Mouse (Mus musculus) embryonic facial prominence, embryonic 12.5 days (tissue): ENCODE measurements around the gene Pbdc1. TPM values are rescaled to one million over a fixed set of nuclear protein-coding genes. Genes with fewer than 3 reads are reported as not detected.
"Not testable (repeated sequence)": the region's sequence is repeated elsewhere in the genome, so short reads cannot be mapped to it uniquely, and the experiment has no call there.

Experiments used
- ATAC-seq: fragments of 200-750 bp; cut with Nextera tagmentation; 2 replicates; pipeline ENCODE4 v1.8.0; 2017; ENCODE audit not compliant: insufficient number of reproducible peaks, insufficient read depth, low FRiP score, low TSS enrichment
- H3K27ac ChIP-seq: fragments of 300-500 bp; sonication (generic); 2 replicates; pipeline ENCODE4 v1.5.1; 2016; ENCODE audit warnings: mild to moderate bottlenecking
- H3K27me3 ChIP-seq: fragments of 300-500 bp; sonication (generic); 2 replicates; pipeline ENCODE4 v1.6.1; 2016; ENCODE audit warnings: mild to moderate bottlenecking, moderate library complexity
- H3K36me3 ChIP-seq: fragments of 300-500 bp; sonication (generic); 2 replicates; pipeline ENCODE4 v1.6.1; 2016; ENCODE audit warnings: mild to moderate bottlenecking
- H3K4me1 ChIP-seq: fragments of 300-500 bp; sonication (generic); 2 replicates; pipeline ENCODE4 v1.6.1; 2016
- H3K4me2 ChIP-seq: fragments of 300-500 bp; sonication (generic); replicated peaks from 2 replicates; pipeline ENCODE4 v1.6.1; 2016; ENCODE audit warnings: mild to moderate bottlenecking, moderate library complexity
- H3K4me3 ChIP-seq: fragments of 300-500 bp; sonication (generic); 2 replicates; pipeline ENCODE4 v1.5.1; 2016; ENCODE audit warnings: mild to moderate bottlenecking
- H3K9ac ChIP-seq: fragments of 300-500 bp; sonication (generic); 2 replicates; pipeline ENCODE4 v1.6.1; 2016; ENCODE audit warnings: mild to moderate bottlenecking, moderate library complexity
- H3K9me3 ChIP-seq: fragments of 300-500 bp; sonication (generic); 2 replicates; pipeline ENCODE4 v1.6.1; 2016; ENCODE audit warnings: mild to moderate bottlenecking, moderate library complexity
- WGBS: fragments of 180-500 bp; shearing (Covaris S2); methylation state at CpG from one replicate; pipeline ENCODE4 v1.1.7; 2016; 5-methylcytosine and 5-hydroxymethylcytosine counted together
- polyA plus RNA-seq: library from polyadenylated mRNA; unstranded; fragments of >200 nt; fragmentation: Nextera tagmentation; extraction: Ambion mirVana; gene quantifications from 2 replicates; pipeline ENCODE4 v1.2.1, GENCODE M21; 2016

Pbdc1 gene
- polyA plus RNA-seq, 1 experiment from 2014 or later: 70.3 TPM

- Histone ChIP-seq H3K27ac (no peak overlapping the region), H3K36me3 (no peaks in the 10 kb centered on the region), H3K4me1 (no peaks in the 10 kb centered on the region), H3K4me3 (peak overlapping the region; percentile 50), H3K27me3 (peaks cover 24% of the 10 kb centered on the region), H3K9me3 (no peaks in the 10 kb centered on the region), H3K9ac (peak overlapping the region; percentile 45), H3K4me2 (peak overlapping the region; percentile 56)
- ATAC-seq: peak; percentile 77
- 17% methylated on average over 35 of the region's 38 CpGs for WGBS
Observed at GRCm38 (mm10) chrX:105121227-105121865, 41.8 kb downstream of the Pbdc1 start.

GRCm38 (mm10) chrX:105124903-105125302 is 45.3 kb downstream of the Pbdc1 start:
- Histone ChIP-seq H3K27ac (no peak overlapping the region), H3K9ac (no peak overlapping the region), H3K9me3 (no peaks in the 10 kb centered on the region), H3K36me3 (no peaks in the 10 kb centered on the region), H3K27me3 (peaks cover 22% of the 10 kb centered on the region), H3K4me2 (no peak overlapping the region), H3K4me1 (no peaks in the 10 kb centered on the region), H3K4me3 (no peak overlapping the region)
- WGBS: 19% methylated on average over 2 of the region's 3 CpGs
- ATAC-seq: no peak

DNA sequence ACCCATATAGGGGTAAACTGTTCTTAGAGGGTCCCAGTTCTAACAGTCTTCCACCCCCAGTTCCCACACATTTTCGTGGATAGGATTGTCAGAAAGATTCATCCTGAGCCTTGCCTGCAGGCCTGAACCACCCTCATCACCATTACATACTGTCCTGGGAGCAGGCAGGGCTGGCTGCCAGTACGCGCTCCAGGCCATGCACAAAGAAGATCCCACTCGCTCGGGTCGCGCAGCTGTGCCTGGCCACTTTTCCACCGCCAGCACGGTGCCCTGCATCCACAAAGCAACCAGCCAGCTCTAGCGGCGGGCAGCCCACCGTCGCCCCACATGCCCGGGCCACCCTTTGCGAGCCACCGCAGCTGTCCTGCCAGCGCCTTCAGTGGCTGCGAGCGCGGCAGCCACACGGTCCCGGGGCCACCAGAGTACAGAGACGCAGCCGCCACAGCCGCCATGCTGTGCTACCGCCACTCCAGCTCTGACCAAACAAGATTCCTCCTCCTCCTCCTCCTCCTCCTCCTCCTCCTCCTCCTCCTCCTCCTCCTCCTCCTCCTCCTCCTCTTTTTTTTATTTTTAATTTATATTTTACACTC is 72.4 kb downstream of the Pbdc1 start:
- ATAC-seq: no peak
- Histone ChIP-seq H3K4me2 (peak overlapping the region; percentile 24; the same call in 1 of the 2 replicates), H3K4me3 (0 out of 2 replicates have a peak overlapping the region, but pooled peaks have one; percentile 15), H3K9me3 (no peaks in the 10 kb centered on the region), H3K4me1 (no peaks in the 10 kb centered on the region), H3K36me3 (no peaks in the 10 kb centered on the region), H3K9ac (no peak overlapping the region), H3K27ac (no peak overlapping the region), H3K27me3 (0 out of 2 replicates have a peak, but pooled peaks cover 11% of the 10 kb centered on the region)
- 54% methylated on average over 20 of the region's 26 CpGs for WGBS

DNA sequence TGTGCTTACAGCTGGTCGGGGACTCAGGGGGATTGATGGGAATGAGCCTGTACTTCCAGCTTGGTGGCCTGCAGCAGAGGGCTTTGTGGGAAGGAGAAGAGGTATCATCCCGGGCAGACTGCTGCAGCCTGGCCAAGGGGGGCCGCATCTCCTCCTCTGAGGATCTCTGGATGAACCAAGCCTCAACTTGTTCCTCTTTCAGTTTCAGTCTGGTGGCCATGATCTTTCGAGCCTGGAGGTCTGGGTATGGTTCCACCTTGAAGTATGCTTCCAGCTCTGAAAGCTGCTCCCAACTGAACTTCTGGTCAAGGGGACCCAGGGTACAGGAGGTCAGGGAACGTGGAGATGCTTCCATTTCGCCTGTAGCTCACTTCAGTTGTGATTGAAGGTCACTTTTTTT is 85.5 kb downstream of the Pbdc1 start:
- not testable (repeated sequence) for H3K27ac ChIP-seq, H3K4me3 ChIP-seq, H3K9ac ChIP-seq, H3K9me3 ChIP-seq, ATAC-seq, H3K4me2 ChIP-seq, H3K36me3 ChIP-seq, H3K4me1 ChIP-seq
- peaks cover 18% of the 10 kb centered on the region; the same call in 1 of the 2 replicates for H3K27me3 ChIP-seq
- WGBS: 74% methylated on average over 6 of the region's 6 CpGs

Other genes with a start within 250 kb of the Pbdc1 start
- 7.3 and 8.8 TPM in 2 replicates for gene Magee2, start 222.5 kb upstream of the Pbdc1 start, polyA plus RNA-seq
- gene Magee1, start 40.6 kb downstream of the Pbdc1 start, polyA plus RNA-seq: 36.3 and 38.3 TPM in 2 replicates